Mouse (Mus musculus): ENCODE results near the gene Fhl2. TPM values are rescaled to one million over a fixed set of nuclear protein-coding genes. Genes with fewer than 3 reads are reported as not detected.

The Fhl2 gene
- polyA plus RNA-seq (2014; fragmentation: Nextera tagmentation; extraction: Ambion mirVana): 12.2 and 12.3 TPM in 2 replicates

GRCm38 (mm10) chr1:43196661-43197241 lies at the start of gene Fhl2:
Gene Fhl2 (minus strand): TSS chr1:43196984.
- Histone ChIP-seq H3K4me3 (ENCODE audit: low read depth, low read length) (no peak within 1 kb of the TSS), H3K9me3 (ENCODE audit: control insufficient read depth, low read length) (no peaks in the 10 kb centered on the region), H3K36me3 (ENCODE audit: control insufficient read depth, insufficient read depth, low read length) (no peaks in the 10 kb centered on the region), H3K4me1 (ENCODE audit: control insufficient read depth, insufficient read depth, low read length) (no peaks in the 10 kb centered on the region), H3K27me3 (ENCODE audit: control insufficient read depth, insufficient read depth, low read length) (no peaks in the 10 kb centered on the region), H3K4me2 (ENCODE audit: low read depth) (no peak within 1 kb of the TSS), H3K27ac (ENCODE audit: low read depth, low read length) (no peak within 1 kb of the TSS), H3K9ac (ENCODE audit: low read length) (no peak within 1 kb of the TSS)
- DNase-seq (ENCODE audit: low spot score): no peak
- no peak for ATAC-seq (ENCODE audit: insufficient read depth, low FRiP score, low TSS enrichment)
- 81% methylated on average over 5 of the region's 5 CpGs for WGBS

- Histone ChIP-seq H3K9me3 (ENCODE audit: control insufficient read depth, low read length) (no peaks in the 10 kb centered on the region), H3K9ac (ENCODE audit: low read length) (no peak overlapping the region), H3K4me3 (ENCODE audit: low read depth, low read length) (no peak overlapping the region), H3K27ac (ENCODE audit: low read depth, low read length) (no peak overlapping the region), H3K4me1 (ENCODE audit: control insufficient read depth, insufficient read depth, low read length) (no peaks in the 10 kb centered on the region), H3K4me2 (ENCODE audit: low read depth) (no peak overlapping the region), H3K36me3 (ENCODE audit: control insufficient read depth, insufficient read depth, low read length) (no peaks in the 10 kb centered on the region), H3K27me3 (ENCODE audit: control insufficient read depth, insufficient read depth, low read length) (no peaks in the 10 kb centered on the region)
- DNase-seq (ENCODE audit: low spot score) (no peak), ATAC-seq (ENCODE audit: insufficient read depth, low FRiP score, low TSS enrichment) (no peak)
- 41% methylated on average over 2 of the region's 2 CpGs for WGBS
Measured at GRCm38 (mm10) chr1:43245014-43245413, 48.2 kb upstream of the Fhl2 start.

DNA sequence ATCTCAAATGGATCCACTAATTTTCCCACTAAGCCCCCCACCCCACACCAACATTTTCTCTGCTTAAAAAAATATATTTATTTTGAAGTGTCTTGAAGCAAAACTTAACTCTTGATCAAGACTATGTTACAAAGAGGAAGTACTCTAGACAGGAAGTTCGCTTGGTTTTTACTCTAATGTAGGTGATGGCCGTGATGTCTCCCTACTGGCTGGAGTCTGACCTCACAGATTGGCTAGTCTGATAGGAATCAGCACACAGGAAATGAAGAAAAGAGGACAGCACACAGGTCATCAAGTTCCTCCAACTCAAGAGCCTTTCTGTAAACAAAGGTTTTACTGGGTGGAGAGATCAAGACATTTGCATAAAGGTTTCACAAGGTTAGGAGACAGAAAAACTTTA lies 44.4 kb upstream of the Fhl2 start:
- Histone ChIP-seq H3K9ac (ENCODE audit: low read length) (no peak overlapping the region), H3K36me3 (ENCODE audit: control insufficient read depth, insufficient read depth, low read length) (no peaks in the 10 kb centered on the region), H3K4me1 (ENCODE audit: control insufficient read depth, insufficient read depth, low read length) (no peaks in the 10 kb centered on the region), H3K4me3 (ENCODE audit: low read depth, low read length) (no peak overlapping the region), H3K27me3 (ENCODE audit: control insufficient read depth, insufficient read depth, low read length) (no peaks in the 10 kb centered on the region), H3K9me3 (ENCODE audit: control insufficient read depth, low read length) (no peaks in the 10 kb centered on the region), H3K27ac (ENCODE audit: low read depth, low read length) (no peak overlapping the region), H3K4me2 (ENCODE audit: low read depth) (no peak overlapping the region)
- ATAC-seq (ENCODE audit: insufficient read depth, low FRiP score, low TSS enrichment) (no peak), DNase-seq (ENCODE audit: low spot score) (no peak)
- WGBS: 91% methylated on average over 2 of the region's 2 CpGs

GRCm38 (mm10) chr1:43239796-43240313 lies 43.1 kb upstream of the Fhl2 start:
- H3K36me3 ChIP-seq (ENCODE audit: control insufficient read depth, insufficient read depth, low read length): no peaks in the 10 kb centered on the region
- DNase-seq (ENCODE audit: low spot score) (no peak), ATAC-seq (ENCODE audit: insufficient read depth, low FRiP score, low TSS enrichment) (no peak)
- no peak overlapping the region for H3K4me3 ChIP-seq (ENCODE audit: low read depth, low read length)
- H3K9ac ChIP-seq (ENCODE audit: low read length): no peak overlapping the region
- H3K4me2 ChIP-seq (ENCODE audit: low read depth): no peak overlapping the region
- no peaks in the 10 kb centered on the region for H3K27me3 ChIP-seq (ENCODE audit: control insufficient read depth, insufficient read depth, low read length)
- no peaks in the 10 kb centered on the region for H3K4me1 ChIP-seq (ENCODE audit: control insufficient read depth, insufficient read depth, low read length)
- H3K9me3 ChIP-seq (ENCODE audit: control insufficient read depth, low read length): no peaks in the 10 kb centered on the region
- 85% methylated on average over 2 of the region's 2 CpGs for WGBS
- H3K27ac ChIP-seq (ENCODE audit: low read depth, low read length): no peak overlapping the region

DNA sequence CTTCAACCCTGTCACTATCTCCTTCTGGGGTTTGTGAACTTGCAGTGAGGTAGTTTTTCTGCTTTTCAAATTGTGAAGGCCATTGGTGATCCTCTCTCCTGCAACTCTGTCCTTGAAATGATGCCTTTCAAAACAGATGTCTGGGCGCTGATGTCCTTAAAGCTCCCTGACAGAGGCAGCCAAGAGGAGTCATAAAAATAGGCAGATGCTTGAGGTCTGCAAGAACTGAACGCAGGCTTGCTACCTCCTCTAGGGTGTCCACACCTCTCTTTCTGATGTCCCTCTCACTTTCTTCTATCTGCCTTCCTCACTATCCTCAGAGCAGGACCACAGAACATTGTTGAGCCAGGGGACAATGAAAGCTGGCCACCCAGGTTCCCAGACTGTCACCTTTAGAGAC lies 41.7 kb upstream of the Fhl2 start:
- Histone ChIP-seq H3K27ac (ENCODE audit: low read depth, low read length) (no peak overlapping the region), H3K4me1 (ENCODE audit: control insufficient read depth, insufficient read depth, low read length) (no peaks in the 10 kb centered on the region), H3K9ac (ENCODE audit: low read length) (no peak overlapping the region), H3K9me3 (ENCODE audit: control insufficient read depth, low read length) (no peaks in the 10 kb centered on the region), H3K36me3 (ENCODE audit: control insufficient read depth, insufficient read depth, low read length) (no peaks in the 10 kb centered on the region), H3K4me3 (ENCODE audit: low read depth, low read length) (no peak overlapping the region), H3K27me3 (ENCODE audit: control insufficient read depth, insufficient read depth, low read length) (no peaks in the 10 kb centered on the region), H3K4me2 (ENCODE audit: low read depth) (no peak overlapping the region)
- DNase-seq (ENCODE audit: low spot score) (no peak), ATAC-seq (ENCODE audit: insufficient read depth, low FRiP score, low TSS enrichment) (no peak)
- WGBS: 76% methylated on average over 2 of the region's 2 CpGs

GRCm38 (mm10) chr1:43237360-43238235 lies 40.8 kb upstream of the Fhl2 start:
- H3K4me1 ChIP-seq (ENCODE audit: control insufficient read depth, insufficient read depth, low read length): no peaks in the 10 kb centered on the region
- H3K9me3 ChIP-seq (ENCODE audit: control insufficient read depth, low read length): no peaks in the 10 kb centered on the region
- no peak for DNase-seq (ENCODE audit: low spot score)
- no peak for ATAC-seq (ENCODE audit: insufficient read depth, low FRiP score, low TSS enrichment)
- 77% methylated on average over 3 of the region's 3 CpGs for WGBS
- H3K4me2 ChIP-seq (ENCODE audit: low read depth): no peak overlapping the region
- H3K27ac ChIP-seq (ENCODE audit: low read depth, low read length): no peak overlapping the region
- H3K27me3 ChIP-seq (ENCODE audit: control insufficient read depth, insufficient read depth, low read length): no peaks in the 10 kb centered on the region
- H3K4me3 ChIP-seq (ENCODE audit: low read depth, low read length): no peak overlapping the region
- H3K36me3 ChIP-seq (ENCODE audit: control insufficient read depth, insufficient read depth, low read length): no peaks in the 10 kb centered on the region
- H3K9ac ChIP-seq (ENCODE audit: low read length): no peak overlapping the region

GRCm38 (mm10) chr1:43225531-43226151 lies 28.9 kb upstream of the Fhl2 start:
- no peak overlapping the region for H3K4me3 ChIP-seq (ENCODE audit: low read depth, low read length)
- H3K4me1 ChIP-seq (ENCODE audit: control insufficient read depth, insufficient read depth, low read length): no peaks in the 10 kb centered on the region
- no peaks in the 10 kb centered on the region for H3K27me3 ChIP-seq (ENCODE audit: control insufficient read depth, insufficient read depth, low read length)
- no peak for DNase-seq (ENCODE audit: low spot score)
- no peaks in the 10 kb centered on the region for H3K9me3 ChIP-seq (ENCODE audit: control insufficient read depth, low read length)
- no peaks in the 10 kb centered on the region for H3K36me3 ChIP-seq (ENCODE audit: control insufficient read depth, insufficient read depth, low read length)
- H3K9ac ChIP-seq (ENCODE audit: low read length): no peak overlapping the region
- 80% methylated on average over 8 of the region's 8 CpGs for WGBS
- no peak overlapping the region for H3K27ac ChIP-seq (ENCODE audit: low read depth, low read length)
- no peak overlapping the region for H3K4me2 ChIP-seq (ENCODE audit: low read depth)
- no peak for ATAC-seq (ENCODE audit: insufficient read depth, low FRiP score, low TSS enrichment)

DNA sequence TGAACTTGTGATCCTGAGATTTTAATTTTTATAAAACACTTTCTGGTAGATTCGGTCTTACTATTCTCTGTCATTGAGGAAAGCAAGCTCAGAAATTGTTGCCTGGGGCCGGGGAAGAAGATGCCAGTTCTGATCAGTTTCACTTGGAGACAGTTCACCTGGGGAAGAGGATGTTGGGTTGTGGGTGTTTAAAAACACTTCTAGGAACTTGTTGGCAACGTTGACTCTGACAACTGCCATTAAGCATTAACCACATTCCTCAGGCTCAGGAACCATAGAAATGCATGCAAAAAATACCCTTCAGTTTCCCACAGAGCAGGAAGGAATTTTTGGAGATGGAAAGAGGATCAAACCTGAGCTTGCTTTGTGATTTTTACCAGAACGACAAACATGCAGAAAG lies 28.2 kb upstream of the Fhl2 start:
- H3K27me3 ChIP-seq (ENCODE audit: control insufficient read depth, insufficient read depth, low read length): no peaks in the 10 kb centered on the region

More for the DNA sequence above, 28.2 kb upstream of the Fhl2 start:
- H3K4me3 ChIP-seq (ENCODE audit: low read depth, low read length): no peak overlapping the region
- no peaks in the 10 kb centered on the region for H3K9me3 ChIP-seq (ENCODE audit: control insufficient read depth, low read length)
- no peaks in the 10 kb centered on the region for H3K4me1 ChIP-seq (ENCODE audit: control insufficient read depth, insufficient read depth, low read length)
- no peaks in the 10 kb centered on the region for H3K36me3 ChIP-seq (ENCODE audit: control insufficient read depth, insufficient read depth, low read length)
- DNase-seq (ENCODE audit: low spot score) (no peak), ATAC-seq (ENCODE audit: insufficient read depth, low FRiP score, low TSS enrichment) (no peak)
- 83% methylated on average over 4 of the region's 4 CpGs for WGBS
- H3K27ac ChIP-seq (ENCODE audit: low read depth, low read length): no peak overlapping the region
- H3K4me2 ChIP-seq (ENCODE audit: low read depth): no peak overlapping the region
- no peak overlapping the region for H3K9ac ChIP-seq (ENCODE audit: low read length)

Measured in neural tube, embryonic 11.5 days (tissue).